Mouse (Mus musculus): Measurements from ENCODE around the gene Aldh3b2. TPM values are rescaled to one million over a fixed set of nuclear protein-coding genes. Genes with fewer than 3 reads are reported as not detected.
"Not testable (repeated sequence)": the region's sequence is repeated elsewhere in the genome, so short reads cannot be mapped to it uniquely, and the experiment has no call there.

Aldh3b2 gene
- polyA plus RNA-seq, 1 experiment = 0.20 TPM

- peaks cover 3% of the 10 kb centered on the region for H3K27me3 ChIP-seq (ENCODE audit: control insufficient read depth)
- H3K4me3 ChIP-seq (replicated peaks) = no peak overlapping the region
- H3K9me3 ChIP-seq (ENCODE audit: control insufficient read depth, low read length) = no peaks in the 10 kb centered on the region
- H3K36me3 ChIP-seq (ENCODE audit: control insufficient read depth) = no peaks in the 10 kb centered on the region
- TF ChIP-seq TAL1 (IDR thresholded peaks at IDR 0.05; ENCODE audit: low read length) (no peak), GATA1 (IDR thresholded peaks at IDR 0.05; ENCODE audit: low read length) (no peak)
- H3K4me1 ChIP-seq (ENCODE audit: control insufficient read depth) = no peaks in the 10 kb centered on the region
Measured at GRCm38 (mm10) chr19:3955804-3956203, 16.3 kb upstream of the Aldh3b2 start.

GRCm38 (mm10) chr19:3957296-3958036, 14.7 kb upstream of the Aldh3b2 start:
- H3K27me3 ChIP-seq (ENCODE audit: control insufficient read depth); H3K36me3 ChIP-seq (ENCODE audit: control insufficient read depth); H3K4me1 ChIP-seq (ENCODE audit: control insufficient read depth): not testable (repeated sequence)

GRCm38 (mm10) chr19:3958470-3958869, 13.7 kb upstream of the Aldh3b2 start, which contains the start of gene Aldh3b3:
Gene Aldh3b3, plus strand, starts transcription at chr19:3958645.
- Histone ChIP-seq H3K27me3 (ENCODE audit: control insufficient read depth) (peaks cover 3% of the 10 kb centered on the region), H3K36me3 (ENCODE audit: control insufficient read depth) (no peaks in the 10 kb centered on the region), H3K4me3 (replicated peaks) (no peak within 1 kb of the TSS), H3K4me1 (ENCODE audit: control insufficient read depth) (no peaks in the 10 kb centered on the region), H3K9me3 (ENCODE audit: control insufficient read depth, low read length) (no peaks in the 10 kb centered on the region)
- no peak for TF ChIP-seq GATA1 (IDR thresholded peaks at IDR 0.05; ENCODE audit: low read length)
- no peak for TF ChIP-seq TAL1 (IDR thresholded peaks at IDR 0.05; ENCODE audit: low read length)

More at GRCm38 (mm10) chr19:3957296-3958036, 14.7 kb upstream of the Aldh3b2 start:
- H3K9me3 ChIP-seq (ENCODE audit: control insufficient read depth, low read length); H3K4me3 ChIP-seq (replicated peaks): not testable (repeated sequence)

GRCm38 (mm10) chr19:3959030-3959429, 13.1 kb upstream of the Aldh3b2 start:
- TF ChIP-seq TAL1 (IDR thresholded peaks at IDR 0.05; ENCODE audit: low read length) (no peak), GATA1 (IDR thresholded peaks at IDR 0.05; ENCODE audit: low read length) (no peak)
- H3K27me3 ChIP-seq (ENCODE audit: control insufficient read depth) = peaks cover 3% of the 10 kb centered on the region

GRCm38 (mm10) chr19:3960211-3960610, 11.9 kb upstream of the Aldh3b2 start:
- peaks cover 3% of the 10 kb centered on the region for H3K27me3 ChIP-seq (ENCODE audit: control insufficient read depth)
- no peaks in the 10 kb centered on the region for H3K9me3 ChIP-seq (ENCODE audit: control insufficient read depth, low read length)
- no peak for TF ChIP-seq TAL1 (IDR thresholded peaks at IDR 0.05; ENCODE audit: low read length)
- no peak for TF ChIP-seq GATA1 (IDR thresholded peaks at IDR 0.05; ENCODE audit: low read length)

More at GRCm38 (mm10) chr19:3959030-3959429, 13.1 kb upstream of the Aldh3b2 start:
- Histone ChIP-seq H3K4me1 (ENCODE audit: control insufficient read depth) (no peaks in the 10 kb centered on the region), H3K36me3 (ENCODE audit: control insufficient read depth) (no peaks in the 10 kb centered on the region), H3K4me3 (replicated peaks) (no peak overlapping the region), H3K9me3 (ENCODE audit: control insufficient read depth, low read length) (no peaks in the 10 kb centered on the region)

GRCm38 (mm10) chr19:3961805-3962204, 10.3 kb upstream of the Aldh3b2 start:
- H3K36me3 ChIP-seq (ENCODE audit: control insufficient read depth) = not testable (repeated sequence)

More at GRCm38 (mm10) chr19:3960211-3960610, 11.9 kb upstream of the Aldh3b2 start:
- Histone ChIP-seq H3K4me1 (ENCODE audit: control insufficient read depth) (no peaks in the 10 kb centered on the region), H3K36me3 (ENCODE audit: control insufficient read depth) (no peaks in the 10 kb centered on the region), H3K4me3 (replicated peaks) (no peak overlapping the region)

GRCm38 (mm10) chr19:3962469-3962868, 9.7 kb upstream of the Aldh3b2 start:
- no peaks in the 10 kb centered on the region for H3K9me3 ChIP-seq (ENCODE audit: control insufficient read depth, low read length)
- H3K36me3 ChIP-seq (ENCODE audit: control insufficient read depth) = no peaks in the 10 kb centered on the region
- TF ChIP-seq TAL1 (IDR thresholded peaks at IDR 0.05; ENCODE audit: low read length) (no peak), GATA1 (IDR thresholded peaks at IDR 0.05; ENCODE audit: low read length) (no peak)
- peaks cover 3% of the 10 kb centered on the region for H3K4me1 ChIP-seq (ENCODE audit: control insufficient read depth)
- H3K4me3 ChIP-seq (replicated peaks) = no peak overlapping the region
- no peaks in the 10 kb centered on the region; the same call in 1 of the 2 replicates for H3K27me3 ChIP-seq (ENCODE audit: control insufficient read depth)

More at GRCm38 (mm10) chr19:3961805-3962204, 10.3 kb upstream of the Aldh3b2 start:
- not testable (repeated sequence) for H3K4me1 ChIP-seq (ENCODE audit: control insufficient read depth); H3K9me3 ChIP-seq (ENCODE audit: control insufficient read depth, low read length); H3K27me3 ChIP-seq (ENCODE audit: control insufficient read depth); H3K4me3 ChIP-seq (replicated peaks)

GRCm38 (mm10) chr19:3964030-3964429, 8.1 kb upstream of the Aldh3b2 start:
- Histone ChIP-seq H3K36me3 (ENCODE audit: control insufficient read depth) (no peaks in the 10 kb centered on the region), H3K4me1 (ENCODE audit: control insufficient read depth) (peaks cover 5% of the 10 kb centered on the region), H3K9me3 (ENCODE audit: control insufficient read depth, low read length) (no peaks in the 10 kb centered on the region), H3K4me3 (replicated peaks) (no peak overlapping the region), H3K27me3 (ENCODE audit: control insufficient read depth) (no peaks in the 10 kb centered on the region; the same call in 1 of the 2 replicates)
- no peak for TF ChIP-seq TAL1 (IDR thresholded peaks at IDR 0.05; ENCODE audit: low read length)
- no peak for TF ChIP-seq GATA1 (IDR thresholded peaks at IDR 0.05; ENCODE audit: low read length)

- Histone ChIP-seq H3K27me3 (ENCODE audit: control insufficient read depth) (peaks cover 4% of the 10 kb centered on the region), H3K9me3 (ENCODE audit: control insufficient read depth, low read length) (no peaks in the 10 kb centered on the region), H3K4me1 (ENCODE audit: control insufficient read depth) (peaks cover 8% of the 10 kb centered on the region), H3K36me3 (ENCODE audit: control insufficient read depth) (no peaks in the 10 kb centered on the region), H3K4me3 (replicated peaks) (no peak overlapping the region)
- TF ChIP-seq GATA1 (IDR thresholded peaks at IDR 0.05; ENCODE audit: low read length) (no peak), TAL1 (IDR thresholded peaks at IDR 0.05; ENCODE audit: low read length) (no peak)
Measured at GRCm38 (mm10) chr19:3966330-3967075, 5.6 kb upstream of the Aldh3b2 start.
